In the genomic region with DNA sequence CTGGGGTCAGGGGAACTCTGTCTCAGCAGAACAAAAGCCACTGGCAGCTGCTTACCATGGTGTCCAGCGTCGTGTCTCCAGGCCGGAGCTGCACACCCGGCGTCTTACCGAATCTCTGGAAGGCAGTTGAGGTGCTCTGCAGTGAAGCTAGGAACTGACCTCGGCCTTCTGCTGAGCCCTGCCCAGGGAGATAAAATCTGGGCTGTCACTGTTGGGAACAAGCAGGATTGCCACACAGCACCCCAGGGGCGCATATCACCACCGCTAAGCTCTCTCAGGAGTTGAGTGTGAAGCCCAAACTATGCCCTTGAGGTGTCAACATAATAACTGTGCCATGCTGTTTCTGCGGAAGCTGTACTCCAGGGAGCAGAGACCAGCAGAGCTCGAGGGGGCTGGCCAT, we compare ENCODE assay signal across 15 mouse cellular contexts. TPM values are rescaled to one million over a fixed set of nuclear protein-coding genes. Genes with fewer than 3 reads are reported as not detected.
A peak's percentile ranks its signal among the peaks of the same experiment; 100 is the strongest.
DNase-seq lines count a peak whose midpoint lies in the region.
"Had no signal": no experiment of that assay in that cellular context is flagged by ENCODE, and none has a peak within 500 bp of the region (broad histone marks: within the 10 kb centered on the region; RNA-seq: fewer than 3 reads in every experiment).

No protein-coding gene starts in this region.

- intact Hi-C loops in heart, postnatal 14 days (cut with DNase I): loop anchor here (10.0 kb wide), 1 partner anchor 1118 kb away; no protein-coding TSS in a partner anchor

- peak; percentile 59 for DNase-seq in heart, adult 11 months
- DNase-seq in heart, postnatal 14 days: no peak
- peak; percentile 30 for DNase-seq in adrenal gland, adult 8-10 months
- peak; percentile 67 for DNase-seq in adrenal gland, postnatal 14 days
- peak; percentile 30 for DNase-seq in fat pad, adult 2 months (ENCODE audit: extremely low read depth, low read depth, low spot score)
- DNase-seq in gastrocnemius, postnatal 10 days: no peak
- DNase-seq in kidney, adult 8-10 months: no peak
- DNase-seq: cerebellum, adult 2 months; cerebellum, postnatal 10 days; gastrocnemius, adult 2 months; gastrocnemius, postnatal 36 days; heart, adult 18-20 months; heart, postnatal 36 days; kidney, adult 9 months had no signal

RNA-seq across cellular contexts. Expression of a gene that starts 2.8 kb away (rescaled TPM):
- not detected for total RNA-seq in heart, postnatal 14 days (2021)
- total RNA-seq in adrenal gland, adult 8-10 months (2022): 1 to 10 TPM in 3 of 4 experiments, under 1 TPM in 1; 0.97 to 1.9 (median 1.3) TPM
- 0.83 and 0.93 TPM in 2 replicates for total RNA-seq in adrenal gland, postnatal 14 days (2021)
- total RNA-seq in gastrocnemius, postnatal 10 days (2021): not detected
- total RNA-seq: ES-E14; gastrocnemius, adult 2 months; gastrocnemius, postnatal 36 days had no signal

Comparison
In these comparisons a context has a peak if more than half of its experiments do, and no peak if none do; other contexts are left out.
1. DNase-seq: peak in heart, adult 11 months (single experiment), adrenal gland, adult 8-10 months (single experiment), adrenal gland, postnatal 14 days (single experiment) and fat pad, adult 2 months (single experiment); none in heart, postnatal 14 days (0 of 2), gastrocnemius, postnatal 10 days (single experiment) and kidney, adult 8-10 months (0 of 2).